In genomic region chr2:126676122-126676515, GRCm38 (mm10) we compare ENCODE assay signal across 8 mouse cellular contexts. TPM values are rescaled to one million over a fixed set of nuclear protein-coding genes. Genes with fewer than 3 reads are reported as not detected.
DNase-seq lines count a peak whose midpoint lies in the region; ATAC-seq and TF ChIP-seq lines count a peak whose summit lies in the region.

Gene Gabpb1 (minus strand): TSS chr2:126676337.

- TF ChIP-seq POLR2A in brain, embryonic 14.5 days (IDR thresholded peaks at IDR 0.05; ENCODE audit: borderline replicate concordance, extremely low read depth, insufficient read depth, insufficient read length, poor library complexity, severe bottlenecking): no peak

- no peaks in the 10 kb centered on the region for H3K9me3 ChIP-seq in lung, embryonic 16.5 days (ENCODE audit: control insufficient read depth, low read length)
- no peaks in the 10 kb centered on the region for H3K9me3 ChIP-seq in forebrain, postnatal 0 days (ENCODE audit: low read length)
- no peaks in the 10 kb centered on the region for H3K9me3 ChIP-seq in midbrain, embryonic 13.5 days

- H3K27ac ChIP-seq in lung, embryonic 16.5 days (ENCODE audit: low read length): peak within 1 kb of the TSS; percentile 100
- H3K27ac ChIP-seq in forebrain, postnatal 0 days (ENCODE audit: low read depth, low read length): peak within 1 kb of the TSS; percentile 100
- peak within 1 kb of the TSS; percentile 100 for H3K27ac ChIP-seq in midbrain, embryonic 13.5 days

- H3K4me3 ChIP-seq in lung, embryonic 16.5 days (ENCODE audit: low read length): peak within 1 kb of the TSS; percentile 96
- peak within 1 kb of the TSS; percentile 98 for H3K4me3 ChIP-seq in forebrain, postnatal 0 days (ENCODE audit: low read depth, low read length)
- H3K4me3 ChIP-seq in midbrain, embryonic 13.5 days (replicated peaks): peak within 1 kb of the TSS; percentile 89

- no peak for ATAC-seq in lung, embryonic 16.5 days (ENCODE audit: low read depth)
- ATAC-seq in forebrain, postnatal 0 days: no peak
- no peak for ATAC-seq in midbrain, embryonic 13.5 days

- H3K4me2 ChIP-seq in lung, embryonic 16.5 days (ENCODE audit: low read depth, low read length): peak within 1 kb of the TSS; percentile 63
- H3K4me2 ChIP-seq in forebrain, postnatal 0 days (ENCODE audit: low read depth): peak within 1 kb of the TSS; percentile 78
- peak within 1 kb of the TSS; percentile 86 for H3K4me2 ChIP-seq in midbrain, embryonic 13.5 days (replicated peaks)

- H3K27me3 ChIP-seq in lung, embryonic 16.5 days (ENCODE audit: control insufficient read depth, insufficient read depth, low read depth, low read length): no peaks in the 10 kb centered on the region
- no peaks in the 10 kb centered on the region for H3K27me3 ChIP-seq in forebrain, postnatal 0 days (ENCODE audit: insufficient read depth, low read length)
- no peaks in the 10 kb centered on the region for H3K27me3 ChIP-seq in midbrain, embryonic 13.5 days

- peak within 1 kb of the TSS; percentile 99 for H3K9ac ChIP-seq in lung, embryonic 16.5 days (ENCODE audit: low read length)
- peak within 1 kb of the TSS; percentile 100 for H3K9ac ChIP-seq in forebrain, postnatal 0 days
- H3K9ac ChIP-seq in midbrain, embryonic 13.5 days (replicated peaks): peak within 1 kb of the TSS; percentile 97

- peaks cover 23% of the 10 kb centered on the region for H3K4me1 ChIP-seq in lung, embryonic 16.5 days (replicated peaks; ENCODE audit: control insufficient read depth, insufficient read depth, low read length)
- peaks cover 32% of the 10 kb centered on the region for H3K4me1 ChIP-seq in forebrain, postnatal 0 days (ENCODE audit: insufficient read depth)
- peaks cover 47% of the 10 kb centered on the region for H3K4me1 ChIP-seq in midbrain, embryonic 13.5 days (replicated peaks)

- TF ChIP-seq CTCF in brain, embryonic 14.5 days (IDR thresholded peaks at IDR 0.05; ENCODE audit: borderline replicate concordance, extremely low read depth, insufficient read depth, insufficient read length): no peak
- TF ChIP-seq CTCF in forebrain, postnatal 0 days (IDR thresholded peaks at IDR 0.05; ENCODE audit: low read depth): no peak

- WGBS in lung, embryonic 16.5 days: 18% methylated on average over 12 of the region's 12 CpGs
- 24% methylated on average over 12 of the region's 12 CpGs for WGBS in forebrain, postnatal 0 days
- WGBS in midbrain, embryonic 13.5 days: 29% methylated on average over 12 of the region's 12 CpGs

- 0 out of 2 replicates have a peak, but pooled peaks cover 2% of the 10 kb centered on the region for H3K36me3 ChIP-seq in lung, embryonic 16.5 days (ENCODE audit: control insufficient read depth, insufficient read depth, low read length)
- no peaks in the 10 kb centered on the region for H3K36me3 ChIP-seq in forebrain, postnatal 0 days (ENCODE audit: insufficient read depth)
- H3K36me3 ChIP-seq in midbrain, embryonic 13.5 days: peaks cover 13% of the 10 kb centered on the region

- DNase-seq in lung, postnatal 14 days: no peak
- no peak for DNase-seq in brain, embryonic 14.5 days (ENCODE audit: low read depth)
- DNase-seq in forebrain, postnatal 0 days: no peak
- no peak for DNase-seq in layer of hippocampus, postnatal 14 days (ENCODE audit: low spot score in 2 of 2)
- no peak for DNase-seq in urinary bladder, postnatal 25 days (ENCODE audit: low spot score)
- DNase-seq in Muller cell, postnatal 12 days (ENCODE audit: inconsistent ontology term): no peak

RNA-seq across cellular contexts. Expression of gene Gabpb1, which starts in this region (rescaled TPM):
- polyA plus RNA-seq in lung, embryonic 16.5 days (2015; fragmentation: Nextera tagmentation; extraction: Ambion mirVana): 53.0 and 58.6 TPM in 2 replicates
- 37.6 and 41.9 TPM in 2 replicates for polyA plus RNA-seq in brain, embryonic 14.5 days (2012; rRNA removed)
- total RNA-seq in forebrain, postnatal 0 days (2014; rRNA removed): 23.9 and 27.6 TPM in 2 replicates
- 23.9 and 30.3 TPM in 2 replicates for polyA plus RNA-seq in forebrain, postnatal 0 days (2015; fragmentation: Nextera tagmentation; extraction: Ambion mirVana)
- total RNA-seq in layer of hippocampus, postnatal 14 days (2021): 10 to 100 TPM; 20.1 to 20.2 TPM
- 60.7 and 62.1 TPM in 2 replicates for polyA plus RNA-seq in midbrain, embryonic 13.5 days (2015; fragmentation: Nextera tagmentation; extraction: Ambion mirVana)
